In the genomic region with DNA sequence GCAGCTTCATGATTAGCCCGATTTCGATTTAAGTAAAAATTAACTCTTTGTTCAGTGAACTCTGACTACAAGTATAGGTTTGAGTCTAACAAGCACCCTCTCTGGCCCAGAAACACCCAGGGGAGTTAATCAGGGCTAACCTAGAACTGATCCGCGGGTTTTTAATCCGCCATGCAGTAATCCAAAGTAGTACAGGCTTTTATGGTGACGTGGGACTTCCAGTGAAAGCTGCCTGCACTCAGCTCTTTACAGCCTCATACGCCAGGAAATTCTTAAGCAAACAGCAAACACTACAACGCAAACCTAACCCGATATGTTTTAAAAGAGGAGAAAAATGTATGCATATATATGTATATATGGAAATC, we compare ENCODE assay signal across 8 mouse cellular contexts. TPM values are rescaled to one million over a fixed set of nuclear protein-coding genes. Genes with fewer than 3 reads are reported as not detected.
DNase-seq lines count a peak whose midpoint lies in the region; ATAC-seq and TF ChIP-seq lines count a peak whose summit lies in the region.

No protein-coding gene starts in this region.

- H3K9ac ChIP-seq in kidney, postnatal 0 days (ENCODE audit: low read depth, low read length) = peak overlapping the region; percentile 31; the same call in 1 of the 2 replicates
- peak overlapping the region; percentile 41 for H3K9ac ChIP-seq in embryonic facial prominence, embryonic 11.5 days (replicated peaks; ENCODE audit: low read length)
- peak overlapping the region; percentile 25; the same call in 1 of the 2 replicates for H3K9ac ChIP-seq in hindbrain, embryonic 15.5 days
- peak overlapping the region; percentile 39 for H3K9ac ChIP-seq in midbrain, postnatal 0 days (replicated peaks; ENCODE audit: low read length, poor library complexity, severe bottlenecking)

- H3K4me1 ChIP-seq in kidney, postnatal 0 days (replicated peaks; ENCODE audit: insufficient read depth, low read length) = no peaks in the 10 kb centered on the region; the same call in 1 of the 2 replicates
- no peaks in the 10 kb centered on the region for H3K4me1 ChIP-seq in embryonic facial prominence, embryonic 11.5 days (ENCODE audit: control insufficient read depth, insufficient read depth, low read length)
- H3K4me1 ChIP-seq in hindbrain, embryonic 15.5 days (replicated peaks) = peaks cover 31% of the 10 kb centered on the region
- H3K4me1 ChIP-seq in midbrain, postnatal 0 days (ENCODE audit: insufficient read depth, low read length) = no peaks in the 10 kb centered on the region

- H3K27me3 ChIP-seq in kidney, postnatal 0 days (ENCODE audit: insufficient read depth, low read length) = no peaks in the 10 kb centered on the region
- H3K27me3 ChIP-seq in embryonic facial prominence, embryonic 11.5 days (ENCODE audit: control insufficient read depth, insufficient read depth, low read length) = no peaks in the 10 kb centered on the region
- H3K27me3 ChIP-seq in hindbrain, embryonic 15.5 days = peaks cover 3% of the 10 kb centered on the region; the same call in 1 of the 2 replicates
- no peaks in the 10 kb centered on the region for H3K27me3 ChIP-seq in midbrain, postnatal 0 days (ENCODE audit: insufficient read depth, low read length)

- WGBS in kidney, postnatal 0 days = 10% methylated on average over 9 of the region's 9 CpGs
- WGBS in embryonic facial prominence, embryonic 11.5 days = 17% methylated on average over 9 of the region's 9 CpGs
- 18% methylated on average over 9 of the region's 9 CpGs for WGBS in hindbrain, embryonic 15.5 days
- 10% methylated on average over 9 of the region's 9 CpGs for WGBS in midbrain, postnatal 0 days

- TF ChIP-seq CTCF in kidney, postnatal 0 days (IDR thresholded peaks at IDR 0.05; ENCODE audit: low read depth) = no peak
- no peak for TF ChIP-seq CTCF in midbrain, postnatal 0 days (IDR thresholded peaks at IDR 0.05)

- no peaks in the 10 kb centered on the region for H3K9me3 ChIP-seq in kidney, postnatal 0 days (replicated peaks; ENCODE audit: low read length)
- H3K9me3 ChIP-seq in embryonic facial prominence, embryonic 11.5 days (replicated peaks; ENCODE audit: control insufficient read depth, low read length) = no peaks in the 10 kb centered on the region
- H3K9me3 ChIP-seq in hindbrain, embryonic 15.5 days = no peaks in the 10 kb centered on the region
- no peaks in the 10 kb centered on the region for H3K9me3 ChIP-seq in midbrain, postnatal 0 days (ENCODE audit: low read length)

- peak overlapping the region; percentile 80 for H3K27ac ChIP-seq in kidney, postnatal 0 days
- no peak overlapping the region for H3K27ac ChIP-seq in embryonic facial prominence, embryonic 11.5 days (replicated peaks; ENCODE audit: low read depth, low read length)
- 0 out of 2 replicates have a peak overlapping the region, but pooled peaks have one; percentile 7 for H3K27ac ChIP-seq in hindbrain, embryonic 15.5 days (replicated peaks)
- peak overlapping the region; percentile 38 for H3K27ac ChIP-seq in midbrain, postnatal 0 days (ENCODE audit: low read depth, low read length)

- H3K36me3 ChIP-seq in kidney, postnatal 0 days (ENCODE audit: insufficient read depth, low read length) = no peaks in the 10 kb centered on the region
- no peaks in the 10 kb centered on the region for H3K36me3 ChIP-seq in embryonic facial prominence, embryonic 11.5 days (replicated peaks; ENCODE audit: control insufficient read depth, insufficient read depth, low read depth, low read length)
- H3K36me3 ChIP-seq in hindbrain, embryonic 15.5 days = no peaks in the 10 kb centered on the region
- H3K36me3 ChIP-seq in midbrain, postnatal 0 days (ENCODE audit: insufficient read depth, low read length) = no peaks in the 10 kb centered on the region

- peak overlapping the region; percentile 66 for H3K4me2 ChIP-seq in kidney, postnatal 0 days (ENCODE audit: low read length)
- H3K4me2 ChIP-seq in embryonic facial prominence, embryonic 11.5 days (ENCODE audit: low read depth, low read length) = peak overlapping the region; percentile 53
- H3K4me2 ChIP-seq in hindbrain, embryonic 15.5 days = peak overlapping the region; percentile 99
- peak overlapping the region; percentile 69 for H3K4me2 ChIP-seq in midbrain, postnatal 0 days (ENCODE audit: low read depth, low read length, poor library complexity, severe bottlenecking)

- DNase-seq in kidney, postnatal 0 days (ENCODE audit: low spot score) = no peak
- DNase-seq in kidney, adult 9 months = no peak
- no peak for DNase-seq in embryonic facial prominence, embryonic 11.5 days (ENCODE audit: low spot score)
- no peak for DNase-seq in midbrain, postnatal 0 days (ENCODE audit: low spot score)
- no peak for DNase-seq in left cerebral cortex, adult 8-10 months (ENCODE audit: low spot score in 2 of 2)
- no peak for DNase-seq in layer of hippocampus, adult 11-12 months (ENCODE audit: low spot score)

- H3K4me3 ChIP-seq in kidney, postnatal 0 days (replicated peaks; ENCODE audit: low read depth, low read length) = peak overlapping the region; percentile 40
- H3K4me3 ChIP-seq in embryonic facial prominence, embryonic 11.5 days (ENCODE audit: low read depth, low read length) = peak overlapping the region; percentile 32
- H3K4me3 ChIP-seq in hindbrain, embryonic 15.5 days = peak overlapping the region; percentile 97
- H3K4me3 ChIP-seq in midbrain, postnatal 0 days (ENCODE audit: low read depth, low read length) = peak overlapping the region; percentile 95

- ATAC-seq in kidney, postnatal 0 days (replicated peaks; ENCODE audit: low FRiP score, low read depth) = no peak
- no peak for ATAC-seq in embryonic facial prominence, embryonic 11.5 days (replicated peaks; ENCODE audit: insufficient number of reproducible peaks, low FRiP score, low TSS enrichment, low read depth)
- no peak for ATAC-seq in hindbrain, embryonic 15.5 days (ENCODE audit: low FRiP score, low read depth)
- no peak for ATAC-seq in midbrain, postnatal 0 days (ENCODE audit: low FRiP score)
- ATAC-seq in megakaryocyte progenitor cell, adult 5-6 weeks (replicated peaks; ENCODE audit: poor library complexity) = no peak

RNA-seq across cellular contexts. Expression of a gene that starts 0.9 kb away (rescaled TPM):
- polyA plus RNA-seq in kidney, postnatal 0 days (2015; fragmentation: Nextera tagmentation; extraction: Ambion mirVana) = 8.2 and 9.2 TPM in 2 replicates
- polyA plus RNA-seq in embryonic facial prominence, embryonic 11.5 days (2014; fragmentation: Nextera tagmentation; extraction: Ambion mirVana) = 19.0 and 19.6 TPM in 2 replicates
- polyA plus RNA-seq in hindbrain, embryonic 15.5 days (2015; fragmentation: Nextera tagmentation; extraction: Ambion mirVana) = 5.4 and 5.5 TPM in 2 replicates
- 8.7 and 9.2 TPM in 2 replicates for total RNA-seq in midbrain, postnatal 0 days (2014; rRNA removed)
- polyA plus RNA-seq in midbrain, postnatal 0 days (2015; fragmentation: Nextera tagmentation; extraction: Ambion mirVana) = 2.9 and 3.3 TPM in 2 replicates
- 16.9 and 17.8 TPM in 2 replicates for total RNA-seq in megakaryocyte progenitor cell, adult 5-6 weeks (2015)
- 11.8 and 12.4 TPM in 2 replicates for total RNA-seq in megakaryocyte progenitor cell, adult 5-6 weeks (2017)
- total RNA-seq in left cerebral cortex, adult 8-10 months (2022) = 10 to 100 TPM; 18.5 to 21.3 (median 20.4) TPM

Comparison
In these comparisons a context has a peak if more than half of its experiments do, and no peak if none do; other contexts are left out.
1. H3K4me3 ChIP-seq: peak in every context shown above with its lines; median percentile 97 in hindbrain, embryonic 15.5 days; 95 in midbrain, postnatal 0 days; 40 in kidney, postnatal 0 days; 32 in embryonic facial prominence, embryonic 11.5 days.